Mouse (Mus musculus): Measurements from ENCODE around the gene Rtn3.
A peak's percentile ranks its signal among the peaks of the same experiment; 100 is the strongest.

DNA sequence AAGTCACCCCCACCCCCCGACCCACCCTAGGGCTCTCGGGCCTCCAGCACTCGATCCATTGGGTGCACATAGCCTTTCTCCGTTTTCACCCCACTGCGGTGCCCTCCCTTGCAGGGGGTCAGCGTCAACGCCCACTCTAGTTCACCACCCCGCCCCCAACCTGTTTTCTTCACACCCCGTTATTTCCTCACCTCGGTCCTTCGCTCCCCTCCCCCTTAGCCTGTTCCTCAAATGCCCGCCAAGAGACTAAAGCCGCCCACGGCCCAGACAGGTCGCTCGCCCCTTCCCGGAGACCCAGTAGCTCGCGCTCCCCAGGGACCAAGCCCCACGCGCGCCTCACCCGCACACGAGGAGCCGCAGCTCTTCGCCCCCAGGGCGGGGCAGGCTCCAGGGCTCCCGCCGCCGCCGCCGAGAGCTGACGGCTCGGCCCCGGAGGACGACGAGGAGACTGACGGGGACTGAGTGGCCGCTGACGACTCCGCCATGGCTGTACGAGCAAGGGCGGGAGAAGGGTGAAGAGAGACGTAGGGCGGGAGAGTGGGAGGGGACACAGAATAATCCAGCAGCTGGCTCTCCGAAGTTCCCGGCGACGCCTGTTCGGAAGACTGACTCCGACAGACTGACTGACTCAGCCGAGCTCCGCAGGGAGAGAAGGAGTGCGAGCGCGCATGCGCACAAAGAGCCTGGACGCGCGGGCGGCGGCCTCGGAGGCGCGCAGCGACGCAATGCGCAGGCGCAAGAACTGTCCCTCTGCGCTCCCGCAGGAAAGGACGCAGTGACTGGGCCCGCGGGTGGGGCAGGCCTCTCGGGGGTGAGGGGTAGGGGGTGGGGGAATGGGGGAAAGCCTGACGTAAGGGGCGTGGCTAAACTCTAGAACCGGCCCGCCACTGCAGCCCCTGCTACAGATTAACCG, at the start of gene Rtn3:
- TF ChIP-seq POLR2A (IDR thresholded peaks at IDR 0.05; ENCODE audit: low read depth, low read length) (peak; percentile 99), CTCF (conservative IDR thresholded peaks at IDR 0.05; ENCODE audit: insufficient read depth, insufficient read length, low read depth, low read length) (no peak)
